Mouse (Mus musculus) heart, embryonic 16.5 days (tissue): ENCODE measurements at regions not wholly inside any gene's neighbourhood (a gene's known extent, or its start where the extent isn't known, plus 50 kb on each side); places are given as distances from the start of the nearest gene placed in this dataset.
"Not testable (repeated sequence)": the region's sequence is repeated elsewhere in the genome, so short reads cannot be mapped to it uniquely, and the experiment has no call there.

Source experiments
- ATAC-seq: fragments of 200-750 bp; cut with Nextera tagmentation; replicated peaks from 2 replicates; pipeline ENCODE4 v1.8.0; 2017; ENCODE audit warnings: moderate number of reproducible peaks; ENCODE audit not compliant: insufficient read depth, low FRiP score; ENCODE audit errors: extremely low read depth
- H3K27ac ChIP-seq: fragments of 300-500 bp; sonication (generic); 2 replicates; pipeline ENCODE4 v1.5.1; 2014; ENCODE audit warnings: mild to moderate bottlenecking, low read length, control low read depth, moderate library complexity
- H3K27me3 ChIP-seq: fragments of 300-500 bp; sonication (generic); 2 replicates; pipeline ENCODE4 v1.6.1; 2014; ENCODE audit warnings: low read length, mixed read lengths; ENCODE audit not compliant: control insufficient read depth, insufficient read depth
- H3K36me3 ChIP-seq: fragments of 300-500 bp; sonication (generic); 2 replicates; pipeline ENCODE4 v1.6.1; 2014; ENCODE audit not compliant: control insufficient read depth, insufficient read depth
- H3K4me1 ChIP-seq: fragments of 300-500 bp; sonication (generic); 2 replicates; pipeline ENCODE4 v1.6.1; 2014; ENCODE audit warnings: low read length, mixed read lengths; ENCODE audit not compliant: control insufficient read depth, insufficient read depth
- H3K4me2 ChIP-seq: fragments of 300-500 bp; sonication (generic); 2 replicates; pipeline ENCODE4 v1.6.1; 2014; ENCODE audit warnings: low read depth, mild to moderate bottlenecking, control low read depth, low read length
- H3K4me3 ChIP-seq: fragments of 300-500 bp; sonication (generic); 2 replicates; pipeline ENCODE4 v1.5.1; 2014; ENCODE audit warnings: mild to moderate bottlenecking, control low read depth, low read length
- H3K9ac ChIP-seq: fragments of 300-500 bp; sonication (generic); 2 replicates; pipeline ENCODE4 v1.6.1; 2014; ENCODE audit warnings: low read length, control low read depth
- H3K9me3 ChIP-seq: fragments of 300-500 bp; sonication (generic); replicated peaks from 2 replicates; pipeline ENCODE4 v1.6.1; 2016; ENCODE audit warnings: low read length; ENCODE audit not compliant: control insufficient read depth
- WGBS: fragments of 180-500 bp; shearing (Covaris S2); extraction: QIAGEN DNeasy Blood & Tissue Kit; methylation state at CpG from one replicate; pipeline ENCODE4 v1.1.7; 2014; 5-methylcytosine and 5-hydroxymethylcytosine counted together

GRCm38 (mm10) chr10:96696571-96696970 is 79.8 kb downstream of the Btg1 start:
- no peak overlapping the region for H3K4me2 ChIP-seq
- WGBS = 95% methylated on average over 7 of the region's 7 CpGs
- H3K27ac ChIP-seq = no peak overlapping the region
- ATAC-seq = no peak
- no peaks in the 10 kb centered on the region for H3K9me3 ChIP-seq
- H3K4me3 ChIP-seq = no peak overlapping the region
- no peaks in the 10 kb centered on the region for H3K27me3 ChIP-seq
- H3K9ac ChIP-seq = no peak overlapping the region
- peaks cover 6% of the 10 kb centered on the region; the same call in 1 of the 2 replicates for H3K4me1 ChIP-seq
- H3K36me3 ChIP-seq = no peaks in the 10 kb centered on the region

- peaks cover 6% of the 10 kb centered on the region; the same call in 1 of the 2 replicates for H3K4me1 ChIP-seq
- WGBS = 17% methylated on average over 3 of the region's 3 CpGs
- H3K36me3 ChIP-seq = no peaks in the 10 kb centered on the region
- 0 out of 2 replicates have a peak overlapping the region, but pooled peaks have one; percentile 3 for H3K9ac ChIP-seq
- no peaks in the 10 kb centered on the region for H3K9me3 ChIP-seq
- H3K4me2 ChIP-seq = no peak overlapping the region
- H3K27me3 ChIP-seq = no peaks in the 10 kb centered on the region
- no peak overlapping the region for H3K4me3 ChIP-seq
- peak; percentile 63; the same call in 1 of the 2 replicates for ATAC-seq
- H3K27ac ChIP-seq = peak overlapping the region; percentile 73
These were observed 81.0 kb downstream of the Btg1 start for GRCm38 (mm10) chr10:96697781-96698180.

- WGBS = 84% methylated on average over 4 of the region's 4 CpGs
- H3K36me3 ChIP-seq = no peaks in the 10 kb centered on the region
- H3K4me2 ChIP-seq = no peak overlapping the region
- H3K9me3 ChIP-seq = no peaks in the 10 kb centered on the region
- no peak for ATAC-seq
- H3K4me3 ChIP-seq = no peak overlapping the region
- H3K27ac ChIP-seq = no peak overlapping the region
- H3K27me3 ChIP-seq = no peaks in the 10 kb centered on the region
- peaks cover 7% of the 10 kb centered on the region; the same call in 1 of the 2 replicates for H3K4me1 ChIP-seq
- H3K9ac ChIP-seq = no peak overlapping the region
These were observed 89.8 kb downstream of the Btg1 start for GRCm38 (mm10) chr10:96706656-96707055.

GRCm38 (mm10) chr10:96708471-96708870 is 91.7 kb downstream of the Btg1 start:
- no peaks in the 10 kb centered on the region for H3K9me3 ChIP-seq
- no peak overlapping the region for H3K4me3 ChIP-seq
- peak; percentile 93 for ATAC-seq
- peak overlapping the region; percentile 44 for H3K27ac ChIP-seq
- H3K4me2 ChIP-seq = no peak overlapping the region
- no peak overlapping the region for H3K9ac ChIP-seq
- no peaks in the 10 kb centered on the region for H3K27me3 ChIP-seq
- H3K36me3 ChIP-seq = no peaks in the 10 kb centered on the region
- peaks cover 12% of the 10 kb centered on the region; the same call in 1 of the 2 replicates for H3K4me1 ChIP-seq
- WGBS = 42% methylated on average over 2 of the region's 2 CpGs

GRCm38 (mm10) chr10:96709698-96710356 is 93.0 kb downstream of the Btg1 start:
- peak overlapping the region; percentile 58 for H3K27ac ChIP-seq
- WGBS = 78% methylated on average over 13 of the region's 13 CpGs

GRCm38 (mm10) chr10:96711993-96712392 is 95.2 kb downstream of the Btg1 start:
- Histone ChIP-seq H3K4me2 (no peak overlapping the region), H3K4me1 (peaks cover 12% of the 10 kb centered on the region; the same call in 1 of the 2 replicates), H3K27ac (no peak overlapping the region), H3K9me3 (no peaks in the 10 kb centered on the region), H3K9ac (no peak overlapping the region), H3K4me3 (no peak overlapping the region), H3K36me3 (no peaks in the 10 kb centered on the region), H3K27me3 (no peaks in the 10 kb centered on the region)
- ATAC-seq = no peak
- 60% methylated on average over 2 of the region's 2 CpGs for WGBS

More at GRCm38 (mm10) chr10:96709698-96710356, 93.0 kb downstream of the Btg1 start:
- H3K36me3 ChIP-seq = no peaks in the 10 kb centered on the region
- H3K4me3 ChIP-seq = no peak overlapping the region
- no peaks in the 10 kb centered on the region for H3K27me3 ChIP-seq
- no peak overlapping the region for H3K9ac ChIP-seq
- no peak for ATAC-seq
- H3K9me3 ChIP-seq = no peaks in the 10 kb centered on the region
- peaks cover 12% of the 10 kb centered on the region; the same call in 1 of the 2 replicates for H3K4me1 ChIP-seq
- no peak overlapping the region for H3K4me2 ChIP-seq

- 71% methylated on average over 2 of the region's 2 CpGs for WGBS
- no peak overlapping the region for H3K4me2 ChIP-seq
- H3K9me3 ChIP-seq = no peaks in the 10 kb centered on the region
- peaks cover 7% of the 10 kb centered on the region; the same call in 1 of the 2 replicates for H3K4me1 ChIP-seq
- no peaks in the 10 kb centered on the region for H3K27me3 ChIP-seq
- no peak overlapping the region for H3K4me3 ChIP-seq
- ATAC-seq = no peak
- H3K27ac ChIP-seq = no peak overlapping the region
- H3K9ac ChIP-seq = no peak overlapping the region
- no peaks in the 10 kb centered on the region for H3K36me3 ChIP-seq
These were observed 97.9 kb downstream of the Btg1 start for GRCm38 (mm10) chr10:96714702-96715101.

- H3K9ac ChIP-seq = no peak overlapping the region
- no peak overlapping the region for H3K4me3 ChIP-seq
- H3K36me3 ChIP-seq = no peaks in the 10 kb centered on the region
- H3K4me2 ChIP-seq = no peak overlapping the region
- no peaks in the 10 kb centered on the region for H3K27me3 ChIP-seq
- 77% methylated on average over 7 of the region's 7 CpGs for WGBS
- no peak for ATAC-seq
- H3K4me1 ChIP-seq = peaks cover 22% of the 10 kb centered on the region
- no peak overlapping the region for H3K27ac ChIP-seq
- no peaks in the 10 kb centered on the region for H3K9me3 ChIP-seq
These were observed 100.5 kb downstream of the Btg1 start for GRCm38 (mm10) chr10:96717281-96717680.

- H3K4me2 ChIP-seq, H3K36me3 ChIP-seq, H3K27ac ChIP-seq, H3K9me3 ChIP-seq, H3K9ac ChIP-seq, H3K27me3 ChIP-seq, H3K4me3 ChIP-seq, ATAC-seq: not testable (repeated sequence)
- peaks cover 29% of the 10 kb centered on the region for H3K4me1 ChIP-seq
- WGBS = 93% methylated on average over 7 of the region's 7 CpGs
These were observed 101.9 kb downstream of the Btg1 start for GRCm38 (mm10) chr10:96718706-96719105.
